Mouse (Mus musculus) kidney, adult 2 months (tissue): ENCODE measurements around the gene Gm45716.

Experiments used
- CTCF ChIP-seq: fragments of 200-500 bp; conservative IDR thresholded peaks from 2 replicates; pipeline ENCODE4 v1.5.1; 2011; ENCODE audit warnings: low read depth, mild to moderate bottlenecking, control low read depth, low read length, moderate library complexity, mixed read lengths; ENCODE audit not compliant: insufficient read depth, insufficient read length
- POLR2A ChIP-seq: fragments of 200-500 bp; IDR thresholded peaks from one replicate; pipeline ENCODE4 v1.6.1; 2011; ENCODE audit warnings: low read depth, low read length, control low read depth

DNA sequence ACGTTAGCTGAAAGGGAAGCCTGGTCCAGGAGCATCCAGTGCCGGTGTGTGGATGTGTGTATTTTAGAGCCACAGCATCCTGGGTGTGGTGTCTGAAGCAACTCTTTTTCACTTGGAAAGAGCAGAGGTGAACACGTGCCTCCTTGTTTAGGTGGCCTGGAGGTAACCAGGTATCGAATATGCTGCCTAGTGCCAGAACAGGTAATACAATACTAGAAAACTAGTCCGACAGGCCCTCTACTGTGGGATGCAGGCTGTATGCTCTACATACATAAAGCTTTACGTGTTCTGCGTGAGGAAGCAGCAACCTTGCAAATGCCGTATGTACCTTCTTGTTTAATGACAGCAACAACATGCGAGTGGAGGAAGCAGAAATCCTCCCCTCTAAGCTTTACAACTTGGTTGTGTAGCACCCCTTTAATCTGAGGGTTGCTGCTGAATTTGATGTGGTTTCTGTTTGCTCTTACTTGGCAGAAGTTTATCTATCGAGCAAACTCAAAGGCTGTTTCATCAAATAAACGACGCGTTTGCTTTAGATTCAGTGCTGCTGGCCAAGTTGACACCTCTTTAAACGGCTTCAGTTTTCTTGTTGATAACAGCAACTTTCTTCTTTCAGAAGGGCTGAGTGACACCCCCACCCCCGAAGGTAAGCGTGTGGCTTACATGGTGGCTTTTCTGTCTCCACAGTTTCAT lies 69.5 kb downstream of the Gm45716 start:
- TF ChIP-seq CTCF (no peak), POLR2A (no peak)
